Mouse (Mus musculus) left cerebral cortex, postnatal 14 days (tissue): ENCODE results near the gene Ankrd36. TPM values are rescaled to one million over a fixed set of nuclear protein-coding genes. Genes with fewer than 3 reads are reported as not detected.
"Not testable (repeated sequence)": the region's sequence is repeated elsewhere in the genome, so short reads cannot be mapped to it uniquely, and the experiment has no call there.

Experiments used
- DNase-seq, 2 experiments: peaks; one replicate each; pipeline ENCODE4 v3.0.0; 2021 to 2022; ENCODE audit warnings: low spot score in 2 of 2, mixed read lengths in 1 of 2
- intact Hi-C: fragments of 180-260 bp; cut with DNase I; formaldehyde crosslinking; loops from one replicate; pipeline ENCODE4 v1.15.1; 2025
- total RNA-seq, 2 experiments: library from RNA; stranded (reverse); gene quantifications; 2 replicates each; pipeline ENCODE4 v1.2.3; 2021

Ankrd36 gene
- total RNA-seq, 2 experiments from 2014 or later = not detected

DNA sequence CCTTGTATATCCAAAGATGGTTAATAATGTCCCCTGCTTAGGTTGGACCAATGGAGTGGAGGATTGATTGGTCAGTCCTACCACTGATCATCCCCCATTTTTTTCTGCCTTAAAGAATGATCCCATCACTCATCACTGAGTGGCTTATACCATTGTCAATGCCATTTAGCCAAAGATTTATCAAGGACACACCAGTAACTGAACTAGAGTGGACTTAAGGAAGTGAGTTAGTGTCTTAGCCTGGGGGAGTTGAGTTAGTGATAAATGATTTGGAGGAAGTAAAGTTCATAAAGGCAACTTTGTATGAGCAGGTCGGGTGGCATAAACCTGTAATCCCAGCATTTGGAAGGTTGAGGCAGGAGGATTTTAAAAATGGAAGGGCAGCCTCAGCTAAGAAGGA is 26.2 kb upstream of the Ankrd36 start:
- intact Hi-C loops = no loop called here
- DNase-seq = no peak

DNA sequence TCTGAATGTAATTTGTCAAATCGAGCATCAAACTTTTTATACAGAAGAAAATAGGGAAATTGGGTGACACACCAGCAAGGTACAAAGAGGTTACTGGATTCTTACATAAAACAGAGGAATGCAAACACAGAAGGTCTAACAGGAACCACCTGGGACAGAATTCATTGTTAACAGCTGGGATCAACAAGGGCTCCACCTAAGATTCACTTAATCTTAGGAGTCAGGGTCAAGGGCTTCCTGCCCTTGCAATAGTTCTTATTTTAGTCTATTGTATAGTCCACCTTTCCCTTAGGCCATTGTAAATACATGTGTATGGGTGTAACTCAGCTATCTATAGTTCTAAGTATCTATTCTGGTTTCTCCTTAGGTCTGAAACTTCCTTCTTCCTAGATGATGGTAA is 24.8 kb upstream of the Ankrd36 start:
- intact Hi-C loops, DNase-seq: not testable (repeated sequence)

DNA sequence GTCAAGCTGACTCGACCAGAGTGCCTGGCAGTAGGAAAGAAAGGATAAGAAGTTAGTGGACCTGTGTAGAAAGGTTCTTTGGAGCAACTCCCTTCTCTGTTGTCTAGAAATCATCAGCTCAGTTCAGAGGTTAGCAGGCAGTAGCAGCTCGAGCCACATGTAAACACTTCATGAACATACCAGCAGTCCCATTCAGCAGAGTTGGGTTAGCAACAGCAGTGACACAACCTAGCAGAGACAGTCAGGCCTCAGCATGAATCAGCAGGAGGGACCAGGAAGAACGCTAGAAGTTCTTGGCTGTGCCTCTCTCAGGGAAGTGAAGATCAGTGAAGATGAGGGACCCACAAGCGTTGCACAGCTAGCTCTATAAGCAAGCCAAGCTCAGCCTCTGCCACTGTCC is 24.0 kb upstream of the Ankrd36 start:
- intact Hi-C loops = no loop called here

DNA sequence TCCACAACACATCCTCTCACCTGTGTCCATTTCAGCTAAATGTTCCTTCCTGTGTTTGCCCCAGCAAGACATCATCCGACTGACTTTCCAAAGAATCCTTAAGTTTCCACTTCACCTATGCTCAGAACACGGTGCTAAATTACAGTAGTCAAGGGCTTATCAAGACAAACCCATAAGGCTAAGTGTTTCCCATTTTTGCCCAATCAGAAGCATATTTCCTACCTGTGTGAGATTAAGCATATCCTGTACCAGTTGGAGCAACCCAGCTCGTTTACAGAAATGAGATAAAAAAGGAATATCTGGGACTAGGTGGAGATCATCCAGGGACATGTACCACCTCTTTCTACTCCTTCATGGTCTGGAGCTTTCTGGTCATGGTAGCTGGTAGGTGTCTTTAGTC is 22.8 kb upstream of the Ankrd36 start:
- no peak for DNase-seq
- intact Hi-C loops = no loop called here

More for the DNA sequence above, 24.0 kb upstream of the Ankrd36 start:
- DNase-seq = no peak

DNA sequence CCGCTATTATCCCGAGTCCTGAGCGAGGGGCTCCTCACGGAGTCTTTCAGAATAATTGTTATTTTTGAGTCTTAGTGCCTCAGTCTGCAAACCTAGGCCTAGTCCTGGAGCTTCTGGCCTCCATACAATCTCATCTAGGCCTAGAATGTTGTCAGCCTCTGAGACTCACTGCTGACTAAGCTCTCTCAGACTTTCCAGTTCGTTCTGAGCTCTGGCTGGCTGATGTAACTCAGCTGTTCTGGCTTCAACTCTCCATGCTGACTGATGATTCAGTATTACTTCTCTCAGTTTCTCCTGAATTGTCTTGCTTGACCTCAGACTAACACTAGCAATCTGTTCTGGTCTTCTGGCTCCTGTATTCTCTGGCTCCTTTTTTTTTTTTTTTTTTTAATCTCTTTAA is 18.1 kb upstream of the Ankrd36 start:
- intact Hi-C loops = no loop called here
- no peak for DNase-seq

DNA sequence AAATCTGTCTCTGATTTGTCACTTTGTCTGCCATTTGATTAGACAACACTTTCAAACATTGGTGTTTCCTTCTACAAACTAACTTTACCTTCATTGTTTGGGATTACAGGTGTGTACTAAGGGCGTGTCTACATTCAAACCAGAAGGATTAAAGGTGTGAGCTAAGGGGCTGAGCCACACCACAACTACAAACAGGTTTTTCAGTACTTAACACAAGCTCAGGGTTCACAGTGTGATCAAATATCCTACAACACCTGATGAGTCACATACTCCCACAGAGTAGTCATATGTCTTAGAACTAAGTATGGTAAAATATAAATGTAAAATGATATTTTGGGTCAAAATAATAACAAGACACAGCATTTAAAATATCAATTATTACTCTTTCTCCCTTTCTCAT is 17.6 kb upstream of the Ankrd36 start:
- intact Hi-C loops = no loop called here
- no peak for DNase-seq

DNA sequence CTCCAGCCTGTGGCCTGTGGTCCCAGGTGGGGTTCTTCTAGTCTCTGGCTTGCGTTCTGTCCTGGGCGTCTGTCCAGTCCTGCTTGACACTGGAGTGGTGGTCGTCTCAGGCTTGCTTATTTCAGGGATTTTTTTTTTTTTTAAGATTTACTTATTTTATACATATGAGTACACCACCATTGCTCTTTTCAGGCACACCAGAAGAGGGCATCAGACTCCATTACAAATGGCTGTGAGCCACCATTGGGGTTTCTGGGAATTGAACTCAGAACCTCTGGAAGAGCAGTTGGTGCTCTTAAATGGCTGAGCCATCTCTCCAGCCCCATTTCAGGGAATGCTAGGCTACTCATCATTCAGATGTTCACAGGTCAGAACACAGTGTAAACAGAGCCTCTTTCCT is 9.2 kb upstream of the Ankrd36 start:
- intact Hi-C loops = no loop called here
- no peak for DNase-seq

DNA sequence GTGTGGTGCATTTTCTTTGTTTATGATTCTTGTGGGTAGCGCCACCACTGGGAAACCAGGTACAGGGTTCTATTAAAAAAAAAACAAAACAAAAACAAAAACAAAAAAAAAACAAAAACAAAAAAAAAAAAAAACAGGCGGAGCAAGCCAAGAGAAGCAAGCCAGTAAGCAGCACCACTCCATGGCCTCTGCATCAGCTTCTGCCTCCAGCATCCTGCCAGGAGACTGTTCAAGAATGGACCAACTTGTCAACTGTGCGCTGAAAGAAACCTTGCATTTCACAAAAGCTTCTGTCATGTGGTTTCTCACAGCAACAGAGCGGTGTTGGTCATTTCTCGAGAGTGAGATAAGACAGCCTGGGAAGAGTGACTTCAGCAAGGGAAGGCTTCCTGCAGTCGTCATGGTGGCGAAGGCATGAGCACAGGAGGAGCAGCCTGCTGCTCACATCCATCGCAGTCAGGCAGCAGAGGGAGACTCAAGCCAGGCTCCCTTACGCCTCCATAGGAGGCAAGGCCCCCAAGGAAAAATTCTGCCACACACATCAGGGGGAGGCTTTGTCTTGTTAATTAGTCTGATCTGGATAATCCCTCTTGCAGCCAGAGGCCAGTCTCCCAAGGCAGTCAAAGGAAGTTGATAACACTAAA is 6.7 kb upstream of the Ankrd36 start:
- intact Hi-C loops = no loop called here

DNA sequence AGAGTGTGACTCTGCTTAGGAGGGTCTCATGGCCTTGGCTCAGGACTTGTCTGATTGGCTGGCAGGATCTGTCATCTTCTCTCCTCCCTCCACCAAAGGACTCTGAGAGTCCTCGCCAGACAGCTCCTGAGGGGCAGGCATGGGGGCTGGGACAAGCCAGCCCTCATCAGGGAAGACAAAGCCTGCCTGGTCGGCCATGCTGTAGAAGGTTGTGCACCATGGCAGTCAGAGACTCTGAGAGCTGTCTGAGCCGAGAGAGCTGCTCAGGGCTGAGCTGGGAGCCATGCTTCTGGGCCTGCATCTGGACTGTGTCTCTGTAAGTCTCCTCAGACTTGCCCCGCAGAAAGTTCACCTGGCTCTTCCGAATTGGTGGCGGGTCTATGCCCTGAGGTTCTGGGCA is 5.6 kb upstream of the Ankrd36 start:
- intact Hi-C loops = no loop called here

More for the DNA sequence above, 6.7 kb upstream of the Ankrd36 start:
- no peak for DNase-seq

DNA sequence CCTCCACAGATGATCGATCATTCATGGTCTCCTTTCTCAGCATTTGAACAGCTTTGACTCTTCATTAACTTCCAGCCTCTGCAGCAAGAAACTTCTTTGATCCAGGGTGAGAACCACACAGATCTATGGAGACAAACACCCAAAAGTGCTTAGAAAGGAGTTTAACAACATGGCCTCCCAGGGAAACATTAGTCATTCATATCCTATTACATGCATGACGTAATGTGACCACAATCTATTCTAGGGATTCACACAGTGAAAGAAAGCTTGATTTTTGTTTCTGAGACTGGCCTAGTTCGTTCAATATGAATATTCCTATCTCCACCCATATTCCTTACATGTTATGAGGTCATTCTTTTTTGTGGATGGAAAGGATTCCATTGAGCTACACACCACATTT is 3.9 kb upstream of the Ankrd36 start:
- intact Hi-C loops = no loop called here

More for the DNA sequence above, 5.6 kb upstream of the Ankrd36 start:
- no peak for DNase-seq

DNA sequence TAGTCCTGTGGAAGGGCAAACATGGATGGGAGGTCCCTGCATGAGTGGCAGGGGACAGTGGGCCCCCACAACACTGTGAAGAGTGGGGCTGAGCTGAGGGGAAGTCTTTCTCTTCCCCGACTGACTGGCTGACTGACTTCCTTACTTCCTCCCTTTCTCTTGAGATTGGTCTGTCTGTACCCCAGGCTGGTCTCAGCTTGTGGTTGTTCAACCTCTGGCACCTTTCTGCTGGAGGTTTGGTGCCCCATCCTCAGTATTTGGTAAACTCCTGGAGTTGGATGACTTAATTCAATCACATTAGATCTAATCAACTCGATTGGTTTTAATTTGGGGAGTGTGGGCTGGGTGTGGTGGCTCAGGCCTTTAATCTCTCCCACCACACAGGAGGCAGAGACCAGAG is 3.0 kb upstream of the Ankrd36 start:
- DNase-seq = no peak
- intact Hi-C loops = no loop called here

More for the DNA sequence above, 3.9 kb upstream of the Ankrd36 start:
- no peak for DNase-seq

DNA sequence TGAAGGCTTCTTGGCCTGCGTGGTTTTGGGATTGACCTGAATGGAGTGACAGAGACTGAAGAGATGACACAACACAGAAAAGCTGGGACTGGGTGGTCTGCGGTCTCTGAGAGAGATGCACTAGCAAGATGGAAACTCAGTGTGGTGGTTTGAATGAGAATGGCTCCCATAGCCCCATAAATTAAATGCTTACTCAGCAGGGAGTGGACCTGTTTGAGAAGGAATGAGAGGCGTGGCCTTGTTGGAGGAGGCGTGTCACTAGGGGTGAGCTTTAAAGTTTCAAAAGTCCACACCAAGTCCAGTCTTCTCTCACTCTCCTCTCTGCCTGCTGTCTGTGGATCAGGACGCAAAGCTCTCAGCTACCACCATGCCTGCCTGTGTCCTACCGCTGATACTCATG is 1.8 kb upstream of the Ankrd36 start:
- intact Hi-C loops = no loop called here
- DNase-seq = no peak

DNA sequence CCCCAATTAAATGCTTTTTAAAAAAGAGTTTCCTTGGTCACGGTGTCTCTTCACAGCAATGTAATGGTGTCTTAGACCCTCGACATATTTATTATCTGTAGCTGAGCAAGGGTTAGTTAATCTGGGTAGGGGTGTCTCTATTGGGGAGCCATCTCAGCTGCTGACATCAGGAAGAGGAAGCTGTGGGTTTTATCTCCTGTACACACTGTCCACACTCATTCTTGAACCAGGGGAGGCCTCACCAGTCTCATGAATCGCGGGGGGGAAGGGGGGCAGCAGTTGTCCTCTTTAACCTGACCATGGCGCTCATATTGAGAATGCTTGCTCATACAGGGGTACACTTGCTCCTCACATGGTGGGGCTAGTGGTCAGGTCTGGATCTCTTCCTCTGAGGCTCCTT is 1.4 kb upstream of the Ankrd36 start:
- DNase-seq = no peak
- intact Hi-C loops = no loop called here

DNA sequence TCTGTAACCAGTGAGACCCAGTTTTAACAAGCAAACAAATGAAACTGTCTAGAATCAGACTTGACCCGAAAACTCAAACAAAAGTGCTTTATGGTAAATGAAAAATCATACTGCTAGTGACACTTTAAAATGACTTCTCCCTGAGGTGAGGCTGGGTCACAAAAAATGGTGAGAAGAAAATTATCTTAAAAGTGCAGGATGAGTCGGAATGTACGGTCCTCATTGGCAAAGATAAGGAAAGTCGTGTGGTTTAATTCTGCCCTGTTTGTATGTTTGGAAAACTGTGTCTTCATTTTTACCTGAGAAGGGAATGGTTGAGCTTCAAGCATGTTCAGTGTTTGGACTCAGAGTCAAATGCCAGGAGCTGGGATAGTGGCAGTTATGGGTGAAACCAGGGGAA is 2.4 kb downstream of the Ankrd36 start:
- intact Hi-C loops = no loop called here
- no peak for DNase-seq

DNA sequence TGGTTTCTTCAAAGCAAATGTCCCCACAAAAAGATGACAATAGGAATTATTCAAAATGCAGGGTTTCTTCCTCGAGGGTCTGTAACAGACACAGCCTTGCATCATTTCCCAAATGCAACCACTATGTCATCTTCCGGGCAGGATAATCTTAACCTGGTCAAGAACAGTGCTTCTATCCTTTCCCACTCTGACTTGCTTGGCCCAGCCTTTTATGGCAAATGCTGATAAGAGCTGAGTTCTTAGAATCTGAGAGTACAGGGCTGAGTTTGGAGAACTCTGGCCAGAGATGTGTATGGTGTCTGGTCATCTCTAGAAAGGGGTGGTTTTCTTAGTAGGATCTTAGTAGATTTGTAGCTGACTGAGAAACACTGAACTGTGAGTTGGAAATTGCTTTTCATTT is 4.3 kb downstream of the Ankrd36 start:
- DNase-seq = no peak
- intact Hi-C loops = no loop called here

DNA sequence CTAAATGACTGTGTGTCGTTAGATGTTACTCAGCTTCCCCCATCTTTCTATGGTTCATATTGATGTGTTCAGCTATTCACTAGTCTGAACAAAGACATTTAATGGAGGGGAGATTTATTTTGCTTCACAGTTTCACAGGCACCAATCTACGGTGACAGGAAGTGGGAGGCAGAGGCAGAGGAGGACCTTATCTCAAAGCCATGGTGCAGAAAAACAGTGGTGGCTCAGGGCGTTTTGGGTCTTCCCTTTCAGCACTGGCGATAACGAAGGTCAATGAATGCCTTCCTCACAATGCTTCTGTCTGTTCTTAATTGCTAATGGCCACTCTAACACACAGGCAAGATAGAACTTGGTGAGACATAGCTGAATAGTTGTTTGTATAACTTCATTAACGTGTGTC is 5.6 kb downstream of the Ankrd36 start:
- intact Hi-C loops = no loop called here
- DNase-seq = no peak

DNA sequence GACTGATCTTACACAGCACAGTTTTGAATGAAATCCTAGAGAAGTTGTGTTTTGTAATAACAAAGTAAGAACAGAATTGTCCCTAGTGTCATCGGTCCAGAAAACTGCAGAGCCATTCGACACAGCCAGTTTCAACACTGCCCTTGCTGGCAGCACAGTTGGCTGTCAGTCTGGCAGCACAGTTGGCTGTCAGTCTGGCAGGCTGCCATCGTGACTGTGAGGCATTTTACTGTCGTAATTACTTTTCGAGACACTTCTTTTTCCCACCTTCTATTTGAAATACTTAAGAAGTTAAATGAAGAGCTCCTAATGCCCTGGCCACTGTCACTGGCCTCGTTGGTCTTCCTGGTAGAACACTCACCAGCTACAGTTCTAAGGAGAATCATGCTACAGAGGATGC is 22.9 kb downstream of the Ankrd36 start:
- peak; percentile 20 to 53 for DNase-seq

DNA sequence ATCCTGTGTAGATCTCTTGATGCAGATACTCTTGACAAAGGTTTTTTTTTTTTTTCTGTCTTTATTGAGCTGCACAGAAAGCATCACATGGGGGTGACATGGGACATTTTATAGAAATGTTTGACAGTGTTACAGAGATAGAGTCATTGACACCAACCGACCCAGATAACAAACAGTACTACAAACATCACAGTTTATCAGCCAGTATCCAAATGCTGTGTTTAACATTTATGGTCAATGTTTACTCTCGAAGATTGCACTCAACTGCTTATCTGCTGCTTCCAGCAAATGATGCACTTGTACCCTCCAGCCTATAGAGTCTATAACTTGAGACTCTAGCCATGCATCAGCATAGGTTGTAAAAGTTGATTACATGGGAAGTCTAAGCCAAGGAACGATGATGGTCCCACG is 25.9 kb downstream of the Ankrd36 start:
- intact Hi-C loops = no loop called here
- DNase-seq = no peak

More for the DNA sequence above, 22.9 kb downstream of the Ankrd36 start:
- intact Hi-C loops = no loop called here

DNA sequence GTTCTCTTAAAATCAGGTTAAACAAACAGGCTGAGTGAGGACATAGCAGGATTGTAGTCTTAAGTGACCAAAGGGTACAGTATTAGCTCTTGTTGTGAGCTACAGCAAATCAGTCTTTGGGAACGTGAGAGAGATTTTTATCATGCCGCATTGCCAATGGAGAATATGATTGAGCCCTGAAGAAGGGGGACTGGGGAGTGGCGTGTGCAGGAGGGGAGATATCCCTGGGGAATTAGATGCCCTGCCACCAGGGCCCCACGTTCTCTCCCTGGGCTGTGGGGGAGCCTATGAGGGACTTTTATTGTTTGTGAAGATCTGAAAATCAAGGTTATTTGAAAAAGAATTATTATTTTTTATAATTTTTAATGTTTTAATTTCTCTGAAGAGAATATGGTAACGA is 26.3 kb downstream of the Ankrd36 start:
- DNase-seq = no peak
- intact Hi-C loops = no loop called here

DNA sequence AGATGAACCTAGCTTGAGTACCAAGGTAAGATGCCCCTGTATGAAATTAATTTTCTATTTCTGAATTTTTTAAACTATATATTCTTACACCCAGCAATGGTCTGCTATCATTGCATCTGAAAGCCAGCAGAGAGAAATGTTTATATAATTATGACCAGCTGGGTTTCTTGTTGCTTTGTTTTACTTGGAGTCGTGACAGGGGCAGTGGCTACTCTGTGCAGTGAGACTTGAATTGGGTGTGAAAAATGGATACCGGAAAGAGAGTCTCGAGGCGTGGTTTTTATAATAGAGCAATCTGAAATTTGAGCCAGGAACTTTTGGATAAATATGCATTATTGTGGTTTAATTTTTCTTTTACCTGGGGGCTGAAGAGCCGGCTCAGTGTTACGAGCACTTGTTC is 27.3 kb downstream of the Ankrd36 start:
- DNase-seq = no peak
- intact Hi-C loops = no loop called here

DNA sequence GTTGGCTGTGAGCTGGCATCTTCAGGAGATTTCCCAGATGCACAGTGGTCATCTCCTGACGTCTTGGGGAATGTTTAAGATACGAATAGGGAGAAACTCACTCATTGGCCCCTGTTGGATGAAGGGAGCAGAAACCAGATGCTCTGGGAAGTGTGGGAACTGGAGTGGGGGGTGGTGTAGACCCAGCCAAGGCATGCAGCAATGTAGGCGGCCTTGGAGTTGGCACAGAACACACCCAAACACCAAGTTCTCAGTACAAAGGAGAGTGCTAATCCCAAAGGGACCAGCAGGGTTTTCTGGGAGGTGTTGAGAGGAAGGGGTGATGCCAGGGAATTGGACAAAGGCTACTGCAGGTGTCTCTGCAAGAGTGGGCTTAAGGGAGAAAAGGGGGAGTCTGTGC is 35.9 kb downstream of the Ankrd36 start:
- intact Hi-C loops = no loop called here

DNA sequence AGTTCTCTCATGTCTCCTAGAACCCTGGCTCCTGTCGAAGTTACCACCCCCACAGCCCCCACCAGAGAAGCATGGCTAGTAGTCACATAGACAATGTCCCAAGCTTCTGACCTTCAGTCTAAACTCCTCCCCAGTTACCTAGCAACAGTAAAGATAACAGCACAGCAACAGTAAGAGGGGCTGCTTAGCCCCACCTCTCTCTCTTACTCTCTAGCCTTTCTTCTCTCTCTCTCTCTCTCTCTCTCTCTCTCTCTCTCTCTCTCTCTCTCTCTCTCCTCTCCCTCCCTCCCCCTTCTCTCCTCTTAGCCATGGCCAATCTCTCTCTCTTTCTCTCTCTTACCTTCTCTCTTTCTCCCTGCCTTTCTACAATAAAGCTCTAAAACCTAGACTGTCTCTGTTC is 42.4 kb downstream of the Ankrd36 start:
- DNase-seq, intact Hi-C loops: not testable (repeated sequence)

More for the DNA sequence above, 35.9 kb downstream of the Ankrd36 start:
- no peak for DNase-seq
